Mouse (Mus musculus) forebrain, postnatal 0 days (tissue): ENCODE results near the gene Sgtb. TPM values are rescaled to one million over a fixed set of nuclear protein-coding genes. Genes with fewer than 3 reads are reported as not detected.
A peak's percentile ranks its signal among the peaks of the same experiment; 100 is the strongest.

Experiments used
- ATAC-seq: fragments of 200-750 bp; cut with Nextera tagmentation; 2 replicates; pipeline ENCODE4 v1.8.0; 2017; ENCODE audit warnings: mild to moderate bottlenecking, moderate library complexity
- DNase-seq: peaks from one replicate; pipeline ENCODE4 v3.0.0-alpha.2; 2015
- H3K27ac ChIP-seq: fragments of 300-500 bp; sonication (generic); 2 replicates; pipeline ENCODE4 v1.5.1; 2014; ENCODE audit warnings: low read depth, mild to moderate bottlenecking, antibody characterized with exemption, low read length, moderate library complexity, mixed read lengths
- H3K27me3 ChIP-seq: fragments of 300-500 bp; sonication (generic); 2 replicates; pipeline ENCODE4 v1.6.1; 2014; ENCODE audit warnings: mild to moderate bottlenecking, low read length, mixed read lengths; ENCODE audit not compliant: insufficient read depth
- H3K36me3 ChIP-seq: fragments of 300-500 bp; sonication (generic); 2 replicates; pipeline ENCODE4 v1.6.1; 2014; ENCODE audit warnings: mild to moderate bottlenecking, moderate library complexity; ENCODE audit not compliant: insufficient read depth
- H3K4me1 ChIP-seq: fragments of 300-500 bp; sonication (generic); 2 replicates; pipeline ENCODE4 v1.6.1; 2014; ENCODE audit warnings: antibody characterized with exemption; ENCODE audit not compliant: insufficient read depth
- H3K4me2 ChIP-seq: fragments of 300-500 bp; sonication (generic); 2 replicates; pipeline ENCODE4 v1.6.1; 2014; ENCODE audit warnings: low read depth, mild to moderate bottlenecking, moderate library complexity
- H3K4me3 ChIP-seq: fragments of 300-500 bp; sonication (generic); 2 replicates; pipeline ENCODE4 v1.5.1; 2014; ENCODE audit warnings: low read depth, low read length, mixed read lengths
- H3K9ac ChIP-seq: fragments of 300-500 bp; sonication (generic); 2 replicates; pipeline ENCODE4 v1.6.1; 2014; ENCODE audit warnings: mild to moderate bottlenecking
- H3K9me3 ChIP-seq: fragments of 300-500 bp; sonication (generic); 2 replicates; pipeline ENCODE4 v1.6.1; 2016; ENCODE audit warnings: low read length
- CTCF ChIP-seq: sonication (generic); IDR thresholded peaks from 2 replicates; pipeline ENCODE4 v1.5.1; 2016; ENCODE audit warnings: antibody characterized with exemption, control low read depth, low read depth
- WGBS: fragments of 180-500 bp; shearing (Covaris S2); extraction: QIAGEN DNeasy Blood & Tissue Kit; methylation state at CpG from one replicate; pipeline ENCODE4 v1.1.7; 2014; 5-methylcytosine and 5-hydroxymethylcytosine counted together
- polyA plus RNA-seq: library from polyadenylated mRNA; unstranded; fragments of >200 nt; fragmentation: Nextera tagmentation; extraction: Ambion mirVana; gene quantifications from 2 replicates; pipeline ENCODE4 v1.2.1, GENCODE M21; 2015
- total RNA-seq: library from RNA; depleted of rRNA; stranded (reverse); fragments of >200 nt; gene quantifications from 2 replicates; pipeline ENCODE4 v1.2.3, GENCODE M21; 2014

Gene Sgtb
- total and polyA plus RNA-seq, 2 experiments from 2014 or later: 23.0 to 32.2 TPM

DNA sequence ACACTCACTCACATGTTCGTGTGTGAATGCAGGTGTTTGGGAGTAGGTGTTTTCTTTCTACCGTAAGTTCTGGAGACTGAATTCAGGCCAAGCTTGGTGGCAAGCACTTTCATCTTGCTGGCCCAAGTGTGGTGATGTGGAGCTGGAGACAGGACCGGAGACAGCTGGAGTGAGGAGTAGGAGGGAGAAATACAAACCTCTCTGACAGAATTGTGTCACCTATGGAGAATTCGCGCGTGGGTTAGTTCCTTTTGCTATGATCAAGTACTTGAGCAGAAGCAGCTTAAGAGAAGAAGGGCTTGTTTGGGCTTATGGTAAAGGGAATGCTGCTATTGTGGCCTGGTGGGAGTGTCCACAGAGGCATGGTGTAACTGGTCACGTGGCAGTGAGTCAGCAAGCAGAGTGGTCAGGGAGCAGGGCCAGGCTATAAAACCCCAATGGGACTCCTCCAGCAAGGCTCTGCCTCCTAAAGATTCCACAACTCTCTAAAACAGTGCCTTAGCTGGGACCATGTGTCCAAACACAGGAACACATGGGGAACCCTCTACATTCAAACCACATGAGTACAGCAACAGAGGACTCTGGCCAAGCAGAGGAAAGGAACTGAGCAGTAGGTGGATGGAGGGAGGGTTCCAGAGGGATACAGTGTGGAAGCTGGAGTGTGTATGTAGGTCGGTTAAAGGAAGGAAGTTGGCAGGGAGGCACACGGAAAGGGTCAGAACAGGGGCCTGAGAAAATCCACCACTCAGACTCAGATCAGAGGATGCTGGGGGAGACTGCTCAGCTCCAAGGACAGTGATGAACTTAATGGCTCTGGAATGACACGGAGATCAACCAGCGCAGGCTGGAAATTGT is 14.8 kb upstream of the Sgtb start:
- no peak for TF ChIP-seq CTCF

DNA sequence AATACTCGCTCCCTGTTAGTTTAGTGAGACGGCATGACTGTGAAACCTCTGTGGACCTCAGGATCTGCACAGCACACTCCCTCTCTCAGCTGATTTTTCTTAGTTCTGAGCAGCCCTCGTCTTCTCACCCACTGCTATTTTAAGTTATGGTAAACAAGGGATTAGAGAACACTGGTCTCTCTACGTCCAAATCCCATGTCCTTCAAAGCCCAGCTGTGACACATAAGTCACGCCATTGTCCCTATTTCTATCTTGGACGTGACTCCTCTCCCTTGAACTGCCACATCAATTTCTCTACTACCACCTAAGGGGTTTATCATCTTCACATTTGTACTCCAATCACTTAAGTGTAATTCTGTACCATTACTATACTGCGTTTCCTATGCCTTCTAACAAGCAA is 13.6 kb upstream of the Sgtb start:
- Histone ChIP-seq H3K27me3 (no peaks in the 10 kb centered on the region), H3K9me3 (no peaks in the 10 kb centered on the region), H3K4me1 (no peaks in the 10 kb centered on the region), H3K36me3 (peaks cover 13% of the 10 kb centered on the region; the same call in 1 of the 2 replicates), H3K4me2 (no peak overlapping the region), H3K9ac (no peak overlapping the region), H3K27ac (no peak overlapping the region), H3K4me3 (no peak overlapping the region)
- no peak for DNase-seq
- ATAC-seq: no peak
- TF ChIP-seq CTCF: no peak
- WGBS: 69% methylated on average over 7 of the region's 7 CpGs

More for the DNA sequence above, 14.8 kb upstream of the Sgtb start:
- Histone ChIP-seq H3K4me3 (no peak overlapping the region), H3K9ac (no peak overlapping the region), H3K36me3 (peaks cover 13% of the 10 kb centered on the region; the same call in 1 of the 2 replicates), H3K27me3 (no peaks in the 10 kb centered on the region), H3K4me1 (no peaks in the 10 kb centered on the region), H3K4me2 (no peak overlapping the region), H3K27ac (no peak overlapping the region), H3K9me3 (no peaks in the 10 kb centered on the region)
- no peak for DNase-seq
- peak; percentile 12; the same call in 1 of the 2 replicates for ATAC-seq
- WGBS: 85% methylated on average over 11 of the region's 11 CpGs

DNA sequence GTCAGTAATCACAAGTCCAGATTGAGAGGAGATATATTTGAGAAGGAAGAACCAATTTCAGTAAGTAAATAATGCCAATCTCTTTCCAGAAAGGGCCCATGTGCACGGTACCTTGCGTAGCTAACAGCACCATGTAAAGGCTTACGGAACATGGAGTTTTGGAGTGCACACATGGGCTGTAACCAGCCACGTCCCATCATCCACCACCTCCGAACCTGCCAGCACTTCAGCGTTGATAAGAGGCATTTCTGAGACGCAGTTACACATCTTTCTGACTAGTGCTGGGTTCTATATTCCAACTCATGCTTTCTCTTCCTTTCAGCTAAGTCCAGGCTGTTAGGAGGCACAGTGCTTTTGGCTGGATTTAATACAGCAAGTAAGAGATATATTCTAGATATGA is 12.4 kb upstream of the Sgtb start:
- no peak overlapping the region for H3K4me3 ChIP-seq
- no peaks in the 10 kb centered on the region for H3K27me3 ChIP-seq
- H3K4me1 ChIP-seq: no peaks in the 10 kb centered on the region
- no peak overlapping the region for H3K9ac ChIP-seq
- no peaks in the 10 kb centered on the region for H3K9me3 ChIP-seq
- TF ChIP-seq CTCF: no peak
- DNase-seq: no peak
- H3K27ac ChIP-seq: no peak overlapping the region
- H3K4me2 ChIP-seq: no peak overlapping the region
- peaks cover 12% of the 10 kb centered on the region; the same call in 1 of the 2 replicates for H3K36me3 ChIP-seq
- 97% methylated on average over 7 of the region's 7 CpGs for WGBS
- ATAC-seq: no peak

DNA sequence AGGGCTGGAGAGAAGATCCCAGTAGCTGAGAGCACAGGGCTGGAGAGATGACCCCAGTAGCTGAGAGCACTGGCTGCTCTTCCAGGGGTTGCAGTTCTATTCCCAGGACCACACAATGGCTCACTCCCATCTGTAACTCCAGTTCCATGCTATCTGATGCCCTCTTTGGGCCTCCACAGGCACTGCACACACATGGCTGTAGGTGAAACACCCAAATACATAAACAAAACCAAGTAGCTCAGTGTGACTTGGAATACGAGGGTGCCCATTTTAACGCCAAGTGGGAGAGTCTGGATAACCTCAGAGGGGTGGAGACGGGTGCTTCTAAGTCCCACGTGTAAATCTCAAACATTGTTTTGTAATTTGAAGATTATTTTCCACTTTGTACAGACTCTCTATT is 9.1 kb upstream of the Sgtb start:
- Histone ChIP-seq H3K4me2 (no peak overlapping the region), H3K4me3 (no peak overlapping the region), H3K36me3 (no peaks in the 10 kb centered on the region), H3K27ac (no peak overlapping the region), H3K27me3 (no peaks in the 10 kb centered on the region), H3K9ac (no peak overlapping the region), H3K9me3 (0 out of 2 replicates have a peak, but pooled peaks cover 5% of the 10 kb centered on the region), H3K4me1 (no peaks in the 10 kb centered on the region)
- WGBS: 90% methylated on average over 4 of the region's 4 CpGs
- DNase-seq (no peak), ATAC-seq (no peak)
- TF ChIP-seq CTCF: no peak

DNA sequence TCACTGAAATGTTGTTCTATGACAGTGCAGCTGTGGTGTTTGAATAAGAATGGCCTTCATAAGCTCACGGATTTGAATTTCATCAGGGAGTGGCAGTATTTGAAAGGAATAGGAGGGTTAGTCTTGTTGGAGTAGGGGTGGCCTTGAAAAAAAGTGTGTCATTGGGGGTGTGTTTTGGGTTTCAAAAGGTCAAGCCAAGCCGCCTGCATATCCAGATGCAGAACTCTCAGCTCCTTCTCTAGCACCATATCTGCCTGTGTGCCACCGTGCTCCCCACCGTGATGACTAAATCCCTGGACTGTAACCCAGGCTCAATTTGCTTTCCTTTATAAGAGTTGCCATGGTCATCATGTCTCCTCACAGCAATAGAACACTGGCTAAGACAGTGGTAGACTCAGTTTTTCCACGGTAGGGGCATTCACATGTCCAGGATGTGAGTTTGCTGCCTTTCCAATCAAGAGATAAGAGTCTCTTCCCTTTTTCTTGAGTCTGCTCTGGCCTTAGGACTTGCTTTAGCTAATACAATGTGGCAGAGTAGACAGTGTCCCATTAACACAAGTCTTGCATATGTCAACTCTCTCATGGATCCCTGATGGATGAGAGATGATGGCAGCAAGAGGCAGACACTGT is 7.8 kb upstream of the Sgtb start:
- no peak for TF ChIP-seq CTCF
- H3K9ac ChIP-seq: no peak overlapping the region
- H3K9me3 ChIP-seq: 0 out of 2 replicates have a peak, but pooled peaks cover 5% of the 10 kb centered on the region
- H3K36me3 ChIP-seq: no peaks in the 10 kb centered on the region
- 87% methylated on average over 5 of the region's 5 CpGs for WGBS
- no peak overlapping the region for H3K4me2 ChIP-seq
- H3K27me3 ChIP-seq: no peaks in the 10 kb centered on the region
- no peak overlapping the region for H3K4me3 ChIP-seq
- H3K4me1 ChIP-seq: no peaks in the 10 kb centered on the region
- no peak overlapping the region for H3K27ac ChIP-seq
- ATAC-seq: no peak
- no peak for DNase-seq

DNA sequence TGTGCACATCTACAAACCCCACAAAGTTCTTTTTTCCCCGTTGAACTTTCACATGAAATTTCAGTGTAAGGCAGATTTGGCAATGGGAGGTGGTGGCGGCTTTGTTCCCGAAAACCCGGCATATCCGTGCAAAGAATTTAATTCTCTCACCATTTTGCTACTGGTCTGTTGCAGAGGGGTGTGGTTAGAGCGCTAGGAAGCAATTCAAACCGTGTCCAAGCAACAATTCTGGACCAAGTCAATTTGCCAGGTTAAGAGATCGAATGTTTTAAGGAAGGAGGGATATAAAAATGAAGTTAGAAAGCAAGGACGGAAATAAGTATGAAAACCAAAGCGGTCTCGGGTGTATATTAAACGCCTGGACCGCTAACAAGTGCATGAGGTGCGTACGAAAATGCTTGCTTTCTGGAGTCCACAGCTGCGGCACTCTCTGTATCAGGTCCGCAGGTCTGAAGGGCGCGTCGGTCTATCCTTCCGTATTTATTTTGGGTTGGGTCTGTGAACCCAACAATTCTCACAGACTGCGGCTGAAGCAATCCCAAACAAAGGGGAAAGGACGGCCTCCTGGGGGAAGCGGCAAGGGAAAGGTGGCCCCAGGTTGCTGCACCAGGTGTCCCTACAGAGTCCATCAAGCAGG is 772 bp upstream of the Sgtb start:
- peak; percentile 2; the same call in 1 of the 2 replicates for ATAC-seq
- Histone ChIP-seq H3K9ac (peak overlapping the region; percentile 96), H3K4me2 (peak overlapping the region; percentile 84), H3K27me3 (no peaks in the 10 kb centered on the region), H3K4me1 (peaks cover 10% of the 10 kb centered on the region; the same call in 1 of the 2 replicates), H3K4me3 (peak overlapping the region; percentile 86), H3K36me3 (no peaks in the 10 kb centered on the region), H3K9me3 (0 out of 2 replicates have a peak, but pooled peaks cover 5% of the 10 kb centered on the region), H3K27ac (peak overlapping the region; percentile 88)
- TF ChIP-seq CTCF: no peak
- WGBS: under 1% methylated on average over 24 of the region's 24 CpGs
- peak; percentile 60 for DNase-seq
